Mouse (Mus musculus): ENCODE data around the gene Prss56. TPM values are rescaled to one million over a fixed set of nuclear protein-coding genes. Genes with fewer than 3 reads are reported as not detected.

Prss56 gene
- total RNA-seq, 2 experiments from 2014 or later, result 2.2 to 2.8 TPM

GRCm38 (mm10) chr1:87183998-87184750 lies 1.1 kb downstream of the Prss56 start:
- intact Hi-C loops (cut with DNase I), result no loop called here

GRCm38 (mm10) chr1:87184751-87185139 lies 1.6 kb downstream of the Prss56 start:
- intact Hi-C loops (cut with DNase I), result loop anchor here (5.0 kb wide), 2 partner anchors 142 to 517 kb away; no protein-coding TSS in a partner anchor
- DNase-seq (ENCODE audit: extremely low spot score in 1 of 2, low spot score in 2 of 2), result peak in 1 of 2 experiments; percentile 80

More at GRCm38 (mm10) chr1:87183998-87184750, 1.1 kb downstream of the Prss56 start:
- no peak for DNase-seq (ENCODE audit: extremely low spot score in 1 of 2, low spot score in 2 of 2)

- DNase-seq (ENCODE audit: extremely low spot score in 1 of 2, low spot score in 2 of 2), result no peak
- intact Hi-C loops (cut with DNase I), result loop anchor here (5.0 kb wide), 2 partner anchors 143 to 518 kb away; no protein-coding TSS in a partner anchor
These were observed 2.4 kb downstream of the Prss56 start for GRCm38 (mm10) chr1:87185526-87185925.

- DNase-seq (ENCODE audit: extremely low spot score in 1 of 2, low spot score in 2 of 2), result no peak
- intact Hi-C loops (cut with DNase I), result loop anchor here (2.0 to 5.0 kb wide), 3 partner anchors 144 to 568 kb away; no protein-coding TSS in a partner anchor
These were observed 3.3 kb downstream of the Prss56 start for GRCm38 (mm10) chr1:87186261-87187036.

- intact Hi-C loops (cut with DNase I), result loop anchor here (2.0 to 5.0 kb wide), 3 partner anchors 145 to 568 kb away; no protein-coding TSS in a partner anchor
- peak; percentile 65 to 79 for DNase-seq (ENCODE audit: extremely low spot score in 1 of 2, low spot score in 2 of 2)
These were observed 3.9 kb downstream of the Prss56 start for GRCm38 (mm10) chr1:87187037-87187355.

GRCm38 (mm10) chr1:87190429-87190828 lies 7.3 kb downstream of the Prss56 start, which contains the start of gene Chrnd:
Gene Chrnd (plus strand): TSS chr1:87190607.
- intact Hi-C loops (cut with DNase I), result no loop called here
- no peak for DNase-seq (ENCODE audit: extremely low spot score in 1 of 2, low spot score in 2 of 2)

GRCm38 (mm10) chr1:87197296-87197695 lies 14.2 kb downstream of the Prss56 start:
- intact Hi-C loops (cut with DNase I), result no loop called here

GRCm38 (mm10) chr1:87198119-87199065 lies 15.3 kb downstream of the Prss56 start:
- intact Hi-C loops (cut with DNase I), result no loop called here
- no peak for DNase-seq (ENCODE audit: extremely low spot score in 1 of 2, low spot score in 2 of 2)

More at GRCm38 (mm10) chr1:87197296-87197695, 14.2 kb downstream of the Prss56 start:
- DNase-seq (ENCODE audit: extremely low spot score in 1 of 2, low spot score in 2 of 2), result no peak

GRCm38 (mm10) chr1:87200811-87201210 lies 17.7 kb downstream of the Prss56 start:
- DNase-seq (ENCODE audit: extremely low spot score in 1 of 2, low spot score in 2 of 2), result no peak
- intact Hi-C loops (cut with DNase I), result no loop called here

- DNase-seq (ENCODE audit: extremely low spot score in 1 of 2, low spot score in 2 of 2), result no peak
- intact Hi-C loops (cut with DNase I), result no loop called here
These were observed 18.7 kb downstream of the Prss56 start for GRCm38 (mm10) chr1:87201848-87202247.

GRCm38 (mm10) chr1:87203779-87204178 lies 20.7 kb downstream of the Prss56 start:
- no peak for DNase-seq (ENCODE audit: extremely low spot score in 1 of 2, low spot score in 2 of 2)
- intact Hi-C loops (cut with DNase I), result no loop called here

GRCm38 (mm10) chr1:87204465-87204864 lies 21.4 kb downstream of the Prss56 start, which contains the start of gene Chrng:
Gene Chrng (plus strand): TSS chr1:87204657.
- no peak for DNase-seq (ENCODE audit: extremely low spot score in 1 of 2, low spot score in 2 of 2)
- intact Hi-C loops (cut with DNase I), result no loop called here

- intact Hi-C loops (cut with DNase I), result no loop called here
- no peak for DNase-seq (ENCODE audit: extremely low spot score in 1 of 2, low spot score in 2 of 2)
These were observed 21.9 kb downstream of the Prss56 start for GRCm38 (mm10) chr1:87205038-87205437.

- DNase-seq (ENCODE audit: extremely low spot score in 1 of 2, low spot score in 2 of 2), result no peak
- intact Hi-C loops (cut with DNase I), result no loop called here
These were observed 22.4 kb downstream of the Prss56 start for GRCm38 (mm10) chr1:87205502-87205901.

GRCm38 (mm10) chr1:87206339-87206738 lies 23.2 kb downstream of the Prss56 start:
- intact Hi-C loops (cut with DNase I), result no loop called here

GRCm38 (mm10) chr1:87211431-87211830 lies 28.3 kb downstream of the Prss56 start:
- intact Hi-C loops (cut with DNase I), result no loop called here

More at GRCm38 (mm10) chr1:87206339-87206738, 23.2 kb downstream of the Prss56 start:
- DNase-seq (ENCODE audit: extremely low spot score in 1 of 2, low spot score in 2 of 2), result no peak

GRCm38 (mm10) chr1:87213735-87214704 lies 30.9 kb downstream of the Prss56 start, which contains the start of gene Eif4e2:
Gene Eif4e2 (plus strand): TSS chr1:87213914.
- peak; percentile 92 to 98 for DNase-seq (ENCODE audit: extremely low spot score in 1 of 2, low spot score in 2 of 2)
- intact Hi-C loops (cut with DNase I), result no loop called here

More at GRCm38 (mm10) chr1:87211431-87211830, 28.3 kb downstream of the Prss56 start:
- no peak for DNase-seq (ENCODE audit: extremely low spot score in 1 of 2, low spot score in 2 of 2)

Measured in left cerebral cortex, postnatal 10 days (tissue).